Mouse (Mus musculus): Measurements from ENCODE around the gene Cyfip1.

The Cyfip1 gene

GRCm38 (mm10) chr7:55841445-55841844 lies at the start of gene Cyfip1:
TSS of gene Cyfip1 (plus strand) at chr7:55841745.
- DNase-seq (ENCODE audit: low read depth in 2 of 2, low spot score in 2 of 2) = no peak

GRCm38 (mm10) chr7:55792280-55792679 lies 49.3 kb upstream of the Cyfip1 start:
- no peak for DNase-seq (ENCODE audit: low read depth in 2 of 2, low spot score in 2 of 2)

- DNase-seq (ENCODE audit: low read depth in 2 of 2, low spot score in 2 of 2) = no peak
These were observed 48.2 kb upstream of the Cyfip1 start for GRCm38 (mm10) chr7:55793236-55793951.

GRCm38 (mm10) chr7:55793952-55794603 lies 47.5 kb upstream of the Cyfip1 start, which contains the start of gene Tubgcp5:
TSS of gene Tubgcp5 (plus strand) at chr7:55794154.
- DNase-seq (ENCODE audit: low read depth in 2 of 2, low spot score in 2 of 2) = peak; percentile 93 to 94

GRCm38 (mm10) chr7:55799981-55800380 lies 41.6 kb upstream of the Cyfip1 start:
- DNase-seq (ENCODE audit: low read depth in 2 of 2, low spot score in 2 of 2) = no peak

- DNase-seq (ENCODE audit: low read depth in 2 of 2, low spot score in 2 of 2) = no peak
These were observed 31.6 kb upstream of the Cyfip1 start for GRCm38 (mm10) chr7:55809967-55810366.

GRCm38 (mm10) chr7:55824468-55824867 lies 17.1 kb upstream of the Cyfip1 start:
- no peak for DNase-seq (ENCODE audit: low read depth in 2 of 2, low spot score in 2 of 2)

GRCm38 (mm10) chr7:55827551-55827950 lies 14.0 kb upstream of the Cyfip1 start:
- no peak for DNase-seq (ENCODE audit: low read depth in 2 of 2, low spot score in 2 of 2)

- DNase-seq (ENCODE audit: low read depth in 2 of 2, low spot score in 2 of 2) = no peak
These were observed 4.7 kb upstream of the Cyfip1 start for GRCm38 (mm10) chr7:55836877-55837276.

- peak; percentile 4 to 6 for DNase-seq (ENCODE audit: low read depth in 2 of 2, low spot score in 2 of 2)
These were observed 495 bp downstream of the Cyfip1 start for GRCm38 (mm10) chr7:55841977-55842503.

GRCm38 (mm10) chr7:55842504-55843152 lies 1.1 kb downstream of the Cyfip1 start:
- no peak for DNase-seq (ENCODE audit: low read depth in 2 of 2, low spot score in 2 of 2)

- DNase-seq (ENCODE audit: low read depth in 2 of 2, low spot score in 2 of 2) = no peak
These were observed 5.2 kb downstream of the Cyfip1 start for GRCm38 (mm10) chr7:55846606-55847312.

- no peak for DNase-seq (ENCODE audit: low read depth in 2 of 2, low spot score in 2 of 2)
These were observed 8.5 kb downstream of the Cyfip1 start for GRCm38 (mm10) chr7:55849948-55850571.

GRCm38 (mm10) chr7:55852787-55853186 lies 11.2 kb downstream of the Cyfip1 start:
- DNase-seq (ENCODE audit: low read depth in 2 of 2, low spot score in 2 of 2) = no peak

GRCm38 (mm10) chr7:55855597-55855996 lies 14.1 kb downstream of the Cyfip1 start:
- no peak for DNase-seq (ENCODE audit: low read depth in 2 of 2, low spot score in 2 of 2)

GRCm38 (mm10) chr7:55856741-55857140 lies 15.2 kb downstream of the Cyfip1 start:
- no peak for DNase-seq (ENCODE audit: low read depth in 2 of 2, low spot score in 2 of 2)

- no peak for DNase-seq (ENCODE audit: low read depth in 2 of 2, low spot score in 2 of 2)
These were observed 16.2 kb downstream of the Cyfip1 start for GRCm38 (mm10) chr7:55857729-55858128.

GRCm38 (mm10) chr7:55858836-55859517 lies 17.4 kb downstream of the Cyfip1 start:
- DNase-seq (ENCODE audit: low read depth in 2 of 2, low spot score in 2 of 2) = no peak

GRCm38 (mm10) chr7:55859518-55859872 lies 17.9 kb downstream of the Cyfip1 start:
- DNase-seq (ENCODE audit: low read depth in 2 of 2, low spot score in 2 of 2) = no peak

- no peak for DNase-seq (ENCODE audit: low read depth in 2 of 2, low spot score in 2 of 2)
These were observed 18.4 kb downstream of the Cyfip1 start for GRCm38 (mm10) chr7:55859956-55860355.

Data from CD8-positive naive resting alpha-beta T cell, adult 2 months (primary cell).